Mouse (Mus musculus): ENCODE measurements around the gene Tdrd3.

DNA sequence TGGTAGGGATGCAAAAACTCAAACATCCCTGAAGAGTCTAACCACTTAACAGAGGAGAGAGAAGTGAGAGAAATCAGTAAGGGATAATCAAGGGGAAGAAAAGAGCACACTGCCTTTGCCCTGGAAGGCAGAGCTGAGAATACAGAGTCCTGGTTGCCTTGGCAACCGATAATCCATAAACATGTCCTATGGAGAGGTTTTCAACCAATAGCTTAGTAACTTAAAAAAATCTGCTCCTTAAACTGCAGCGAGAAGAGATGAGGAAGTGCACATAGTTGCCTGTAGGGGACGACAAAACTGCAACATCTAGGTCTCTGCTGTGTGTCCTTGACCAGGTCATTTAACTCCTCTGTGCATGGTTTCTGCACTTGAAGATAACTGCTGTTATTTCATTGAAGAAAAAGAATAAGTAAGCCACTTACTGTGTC, 150.6 kb downstream of the Tdrd3 start:
- TF ChIP-seq CTCF (IDR thresholded peaks at IDR 0.05; ENCODE audit: extremely low read depth, insufficient read depth, low read length) (peak; percentile 62), POLR2A (IDR thresholded peaks at IDR 0.05; ENCODE audit: extremely low read depth, insufficient read depth, low read length) (no peak)

Data from cortical plate, adult 2 months (tissue).